8 mouse cellular contexts compared by ENCODE assay signal in the genomic region with DNA sequence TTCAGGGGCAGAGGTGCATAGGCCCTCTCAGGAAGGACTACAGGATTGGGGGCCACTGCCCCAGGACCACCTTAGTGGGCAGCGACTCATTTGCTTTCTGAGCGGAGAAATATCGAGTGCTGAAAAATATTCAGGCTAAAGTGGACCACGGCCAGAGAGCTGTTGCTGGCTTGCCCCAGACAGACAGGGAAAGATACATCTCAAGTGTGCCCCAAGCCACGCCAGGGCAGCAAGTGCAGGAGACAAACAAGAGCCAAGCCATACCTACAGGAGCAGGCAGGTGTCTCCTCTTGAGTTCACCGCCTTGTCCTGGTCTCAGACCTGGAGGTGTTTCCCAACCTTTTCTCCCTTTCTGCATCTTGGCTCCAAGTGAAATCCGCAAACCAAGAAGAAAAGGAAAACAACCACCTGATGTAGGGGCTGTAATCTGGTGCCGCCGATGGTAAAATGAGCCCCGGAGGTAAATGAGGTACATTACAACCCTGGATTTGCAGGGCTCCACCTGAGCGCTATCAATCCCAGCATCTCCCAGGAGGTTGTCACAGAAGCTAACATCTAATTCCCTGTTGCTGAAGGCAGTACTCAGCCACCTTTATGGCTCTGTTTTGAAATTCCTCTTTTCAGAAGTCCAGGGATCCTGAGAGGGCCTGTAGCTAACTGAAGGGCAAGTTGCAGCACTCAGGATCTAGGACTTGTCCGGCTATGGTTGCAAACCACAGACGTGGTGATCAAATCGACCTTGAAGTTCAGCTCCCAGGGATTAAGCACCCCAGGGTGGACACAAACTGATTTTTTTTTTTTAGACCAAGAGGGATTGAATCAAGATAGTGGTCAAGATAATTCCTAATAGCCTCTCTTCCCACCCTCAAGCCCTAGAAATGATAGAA. TPM values are rescaled to one million over a fixed set of nuclear protein-coding genes. Genes with fewer than 3 reads are reported as not detected.
A peak's percentile ranks its signal among the peaks of the same experiment; 100 is the strongest.
DNase-seq lines count a peak whose midpoint lies in the region; ATAC-seq lines count a peak whose summit lies in the region.

No protein-coding gene starts in this region.

- H3K27ac ChIP-seq in kidney, embryonic 15.5 days: peak overlapping the region; percentile 97
- peak overlapping the region; percentile 96; the same call in 1 of the 2 replicates for H3K27ac ChIP-seq in neural tube, embryonic 12.5 days

- peak overlapping the region; percentile 74 for H3K4me3 ChIP-seq in kidney, embryonic 15.5 days (replicated peaks)
- peak overlapping the region; percentile 90 for H3K4me3 ChIP-seq in neural tube, embryonic 12.5 days

- H3K9me3 ChIP-seq in kidney, embryonic 15.5 days (replicated peaks): no peaks in the 10 kb centered on the region
- no peaks in the 10 kb centered on the region for H3K9me3 ChIP-seq in neural tube, embryonic 12.5 days

- peak; percentile 38 for DNase-seq in kidney, adult 18-20 months
- no peak for DNase-seq in kidney, adult 8-10 months
- peak; percentile 87 for DNase-seq in fat pad, adult 2 months (ENCODE audit: extremely low read depth, low read depth, low spot score)
- no peak for DNase-seq in Muller cell, postnatal 12 days (ENCODE audit: inconsistent ontology term)
- DNase-seq in thymus, adult 18-20 months: no peak
- no peak for DNase-seq in layer of hippocampus, adult 9-10 months (ENCODE audit: low spot score)

- WGBS in kidney, embryonic 15.5 days: 22% methylated on average over 14 of the region's 14 CpGs
- 26% methylated on average over 14 of the region's 14 CpGs for WGBS in neural tube, embryonic 12.5 days

- H3K9ac ChIP-seq in kidney, embryonic 15.5 days: peak overlapping the region; percentile 43
- H3K9ac ChIP-seq in neural tube, embryonic 12.5 days: peak overlapping the region; percentile 99

- H3K4me1 ChIP-seq in kidney, embryonic 15.5 days: peaks cover 38% of the 10 kb centered on the region
- peaks cover 23% of the 10 kb centered on the region for H3K4me1 ChIP-seq in neural tube, embryonic 12.5 days

- H3K27me3 ChIP-seq in kidney, embryonic 15.5 days: no peaks in the 10 kb centered on the region
- no peaks in the 10 kb centered on the region for H3K27me3 ChIP-seq in neural tube, embryonic 12.5 days (replicated peaks)

- ATAC-seq in kidney, embryonic 15.5 days (replicated peaks; ENCODE audit: low FRiP score): no peak
- ATAC-seq in neural tube, embryonic 12.5 days (ENCODE audit: low FRiP score, low read depth): no peak

- no peaks in the 10 kb centered on the region for H3K36me3 ChIP-seq in kidney, embryonic 15.5 days
- peaks cover 2% of the 10 kb centered on the region; the same call in 1 of the 2 replicates for H3K36me3 ChIP-seq in neural tube, embryonic 12.5 days

- H3K4me2 ChIP-seq in kidney, embryonic 15.5 days: peak overlapping the region; percentile 76
- peak overlapping the region; percentile 99 for H3K4me2 ChIP-seq in neural tube, embryonic 12.5 days (replicated peaks)

RNA-seq across cellular contexts. Expression of gene Slc38a10, which starts 39.6 kb away (rescaled TPM):
- 109 and 115 TPM in 2 replicates for polyA plus RNA-seq in kidney, embryonic 15.5 days (2015; fragmentation: Nextera tagmentation; extraction: Ambion mirVana)
- 119 and 121 TPM in 2 replicates for polyA plus RNA-seq in neural tube, embryonic 12.5 days (2016; fragmentation: Nextera tagmentation; extraction: Ambion mirVana)

RNA-seq across cellular contexts. Expression of gene Bahcc1, which starts 42.0 kb away (rescaled TPM):
- polyA plus RNA-seq in kidney, embryonic 15.5 days (2015; fragmentation: Nextera tagmentation; extraction: Ambion mirVana): 11.8 and 14.1 TPM in 2 replicates
- polyA plus RNA-seq in neural tube, embryonic 12.5 days (2016; fragmentation: Nextera tagmentation; extraction: Ambion mirVana): 21.6 and 22.8 TPM in 2 replicates

Comparison
In these comparisons a context has a peak if more than half of its experiments do, and no peak if none do; other contexts are left out.
1. DNase-seq: peak in kidney, adult 18-20 months (single experiment) and fat pad, adult 2 months (single experiment); none in kidney, adult 8-10 months (0 of 2), Muller cell, postnatal 12 days (single experiment), thymus, adult 18-20 months (0 of 2) and layer of hippocampus, adult 9-10 months (single experiment).